Mouse (Mus musculus): ENCODE measurements around the gene Wbp2nl. TPM values are rescaled to one million over a fixed set of nuclear protein-coding genes. Genes with fewer than 3 reads are reported as not detected.

Gene Wbp2nl
- total and polyA plus RNA-seq, 3 experiments: not detected

GRCm38 (mm10) chr15:82308416-82308815 lies 9.7 kb downstream of the Wbp2nl start:
- TF ChIP-seq ZNF384 (IDR thresholded peaks at IDR 0.05; ENCODE audit: low read depth, low read length) (no peak), TBP (IDR thresholded peaks at IDR 0.05; ENCODE audit: low read depth, low read length) (no peak), ELF1 (IDR thresholded peaks at IDR 0.05; ENCODE audit: low read depth, low read length) (no peak), CHD2 (IDR thresholded peaks at IDR 0.05; ENCODE audit: low read length) (no peak), JUND (IDR thresholded peaks at IDR 0.05; ENCODE audit: low read depth, low read length) (no peak), MXI1 (IDR thresholded peaks at IDR 0.05; ENCODE audit: low read depth, low read length) (no peak), MAZ (IDR thresholded peaks at IDR 0.05; ENCODE audit: low read depth, low read length) (no peak), EP300 (IDR thresholded peaks at IDR 0.05; ENCODE audit: low read depth in 1 of 2, low read length in 2 of 2) (no peak), MAX (IDR thresholded peaks at IDR 0.05; ENCODE audit: low read length) (no peak), POLR2AphosphoS2 (IDR thresholded peaks at IDR 0.05; ENCODE audit: low read length) (no peak), MEF2A (IDR thresholded peaks at IDR 0.05; ENCODE audit: extremely low read depth, insufficient replicate concordance, low read depth, low read length, poor library complexity, severe bottlenecking) (no peak), HCFC1 (IDR thresholded peaks at IDR 0.05; ENCODE audit: low read depth, low read length) (no peak), SMC3 (IDR thresholded peaks at IDR 0.05; ENCODE audit: low read depth, low read length) (no peak), POLR2A (IDR thresholded peaks at IDR 0.05; ENCODE audit: control insufficient read depth in 1 of 2, insufficient read depth in 1 of 2, low read depth in 1 of 2, low read length in 2 of 2, poor library complexity in 1 of 2) (no peak)
- H3K36me3 ChIP-seq (ENCODE audit: control insufficient read depth in 1 of 2, insufficient read depth in 2 of 2, low read length in 2 of 2): no peaks in the 10 kb centered on the region
- H3K79me2 ChIP-seq (ENCODE audit: control insufficient read depth, insufficient read depth, low read length, poor library complexity): no peaks in the 10 kb centered on the region
- no peak overlapping the region for H3K4me3 ChIP-seq (ENCODE audit: control insufficient read depth in 1 of 2, insufficient read depth in 1 of 2, low read depth in 2 of 2, low read length in 2 of 2)
- H3K27me3 ChIP-seq (ENCODE audit: control insufficient read depth in 1 of 2, insufficient read depth in 2 of 2, low read length in 2 of 2): peaks cover 9 to 10% of the 10 kb centered on the region in 2 experiments
- no peak overlapping the region for H3K9ac ChIP-seq (ENCODE audit: control insufficient read depth, low read depth, low read length, poor library complexity, severe bottlenecking)
- H3K4me1 ChIP-seq (ENCODE audit: control insufficient read depth in 1 of 2, insufficient read depth in 2 of 2, low read length in 2 of 2): no peaks in the 10 kb centered on the region
- DNase-seq (ENCODE audit: low read depth, low spot score): no peak
- H3K27ac ChIP-seq (ENCODE audit: control insufficient read depth, low read depth, low read length): no peak overlapping the region
- no peaks in the 10 kb centered on the region for H3K9me3 ChIP-seq (replicated peaks; ENCODE audit: insufficient read depth, low read length)

- DNase-seq (ENCODE audit: low read depth, low spot score): no peak
- no peaks in the 10 kb centered on the region for H3K9me3 ChIP-seq (replicated peaks; ENCODE audit: insufficient read depth, low read length)
- H3K4me3 ChIP-seq (ENCODE audit: control insufficient read depth in 1 of 2, insufficient read depth in 1 of 2, low read depth in 2 of 2, low read length in 2 of 2): no peak overlapping the region
- H3K4me1 ChIP-seq (ENCODE audit: control insufficient read depth in 1 of 2, insufficient read depth in 2 of 2, low read length in 2 of 2): peaks cover 0 to 4% of the 10 kb centered on the region in 2 experiments; a peak in 1 of 4 replicates
- 0 out of 4 replicates have a peak, but pooled peaks cover 0 to 2% of the 10 kb centered on the region in 2 experiments for H3K27me3 ChIP-seq (ENCODE audit: control insufficient read depth in 1 of 2, insufficient read depth in 2 of 2, low read length in 2 of 2)
- no peaks in the 10 kb centered on the region for H3K79me2 ChIP-seq (ENCODE audit: control insufficient read depth, insufficient read depth, low read length, poor library complexity)
- TF ChIP-seq USF1 (IDR thresholded peaks at IDR 0.05; ENCODE audit: low read depth, low read length) (no peak), JUND (IDR thresholded peaks at IDR 0.05; ENCODE audit: low read depth, low read length) (no peak), POLR2A (IDR thresholded peaks at IDR 0.05; ENCODE audit: control insufficient read depth in 1 of 2, insufficient read depth in 1 of 2, low read depth in 1 of 2, low read length in 2 of 2, poor library complexity in 1 of 2) (no peak)
- H3K27ac ChIP-seq (ENCODE audit: control insufficient read depth, low read depth, low read length): no peak overlapping the region
- no peak overlapping the region for H3K9ac ChIP-seq (ENCODE audit: control insufficient read depth, low read depth, low read length, poor library complexity, severe bottlenecking)
- H3K36me3 ChIP-seq (ENCODE audit: control insufficient read depth in 1 of 2, insufficient read depth in 2 of 2, low read length in 2 of 2): peaks cover 0 to 3% of the 10 kb centered on the region in 2 experiments; a peak in 2 of 4 replicates
These were observed 19.1 kb downstream of the Wbp2nl start for GRCm38 (mm10) chr15:82317839-82318238.
